Mouse (Mus musculus) lung, adult 2 months (tissue): ENCODE measurements at regions not wholly inside any gene's neighbourhood (a gene's known extent, or its start where the extent isn't known, plus 50 kb on each side); places are given as distances from the start of the nearest gene placed in this dataset.
A peak's percentile ranks its signal among the peaks of the same experiment; 100 is the strongest.

Experiments used
- DNase-seq: peaks from one replicate; pipeline ENCODE4 v3.0.0; 2022
- H3K4me1 ChIP-seq: fragments of 200-500 bp; 2 replicates; pipeline ENCODE4 v1.6.1; 2011; ENCODE audit warnings: low read length; ENCODE audit not compliant: control insufficient read depth, insufficient read depth
- H3K4me3 ChIP-seq: fragments of 200-500 bp; replicated peaks from 2 replicates; pipeline ENCODE3; 2011; ENCODE audit warnings: low read depth, mild to moderate bottlenecking, control low read depth, low read length; ENCODE audit errors: extremely low read depth
- CTCF ChIP-seq: fragments of 200-500 bp; IDR thresholded peaks from 2 replicates; pipeline ENCODE4 v1.5.1; 2011; ENCODE audit warnings: mild to moderate bottlenecking, low read length, control low read depth; ENCODE audit not compliant: insufficient read depth
- POLR2A ChIP-seq: fragments of 200-500 bp; IDR thresholded peaks from 2 replicates; pipeline ENCODE4 v1.6.1; 2011; ENCODE audit warnings: low read depth, mild to moderate bottlenecking, control low read depth, low read length, borderline replicate concordance; ENCODE audit errors: extremely low read depth
- WGBS: fragments of 180-500 bp; shearing (Covaris S2); methylation state at CpG from one replicate; pipeline ENCODE4 v1.1.7; 2018; 5-methylcytosine and 5-hydroxymethylcytosine counted together

DNA sequence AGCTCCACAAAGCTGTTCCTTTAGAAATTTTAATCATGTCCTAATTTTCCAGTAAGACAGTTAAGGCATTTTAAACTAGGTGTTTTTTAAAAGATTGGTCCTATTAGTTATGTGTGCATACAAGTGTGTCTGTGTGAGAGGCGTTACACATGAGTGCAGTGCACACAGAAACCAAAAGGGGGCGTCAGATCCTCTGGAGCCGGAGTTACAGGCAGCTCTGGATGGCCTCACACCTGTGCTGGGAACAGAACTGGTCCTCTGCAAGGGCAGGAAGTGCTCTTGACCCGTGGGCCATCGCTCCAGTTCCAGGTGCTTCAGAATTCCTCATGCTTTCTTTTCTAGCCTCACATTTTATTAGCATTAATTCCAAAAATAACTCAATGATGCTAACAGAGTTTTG, 122.3 kb downstream of the Kctd15 start:
- H3K4me3 ChIP-seq, result no peak overlapping the region
- no peaks in the 10 kb centered on the region for H3K4me1 ChIP-seq
- 65% methylated on average over 5 of the region's 5 CpGs for WGBS
- DNase-seq, result no peak
- TF ChIP-seq CTCF (no peak), POLR2A (no peak)

DNA sequence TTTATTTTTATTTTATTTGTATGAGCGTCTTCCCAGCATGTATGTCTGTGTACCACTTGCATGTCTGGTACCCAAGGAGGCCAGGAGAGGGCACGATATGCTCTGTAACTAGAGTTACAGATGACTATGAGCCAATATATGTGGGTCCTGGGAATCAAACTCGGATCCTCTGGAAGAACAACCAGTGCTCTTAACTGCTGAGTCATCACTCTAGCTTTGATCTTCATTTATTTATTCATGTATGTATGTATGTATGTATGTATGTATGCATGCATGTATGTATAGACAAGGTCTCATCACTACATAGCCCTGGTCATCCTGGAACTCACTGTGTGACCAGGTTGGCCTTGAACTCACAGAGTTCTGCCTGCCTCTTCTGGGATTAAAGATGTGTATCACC, 124.9 kb downstream of the Kctd15 start:
- no peak for DNase-seq
- H3K4me3 ChIP-seq, result no peak overlapping the region
- WGBS, result 68% methylated on average over 3 of the region's 3 CpGs
- H3K4me1 ChIP-seq, result no peaks in the 10 kb centered on the region
- TF ChIP-seq POLR2A (no peak), CTCF (no peak)

DNA sequence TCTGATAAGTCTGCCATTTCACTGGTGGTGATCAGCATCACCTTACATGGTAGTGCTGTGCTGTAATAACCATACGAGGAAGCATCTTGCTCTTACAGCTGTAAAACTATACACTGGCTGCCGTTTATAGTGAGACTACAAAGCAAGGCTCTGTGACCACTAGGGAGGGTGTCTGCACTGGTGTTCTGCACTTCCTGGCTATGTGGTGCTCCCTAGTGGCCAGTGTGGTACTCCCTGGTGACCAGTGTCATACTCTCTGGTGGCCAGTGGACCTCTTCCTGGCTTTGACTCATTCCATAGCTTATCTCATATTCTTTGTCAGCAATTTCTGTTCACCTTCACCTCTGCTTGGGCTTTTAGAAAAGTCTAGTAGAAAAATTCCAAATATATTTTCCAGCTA, 114.7 kb upstream of the Lsm14a start:
- no peak for DNase-seq
- TF ChIP-seq POLR2A (no peak), CTCF (peak; percentile 47)
- H3K4me3 ChIP-seq, result no peak overlapping the region
- no peaks in the 10 kb centered on the region for H3K4me1 ChIP-seq
- WGBS, result 60% methylated on average over 2 of the region's 2 CpGs

DNA sequence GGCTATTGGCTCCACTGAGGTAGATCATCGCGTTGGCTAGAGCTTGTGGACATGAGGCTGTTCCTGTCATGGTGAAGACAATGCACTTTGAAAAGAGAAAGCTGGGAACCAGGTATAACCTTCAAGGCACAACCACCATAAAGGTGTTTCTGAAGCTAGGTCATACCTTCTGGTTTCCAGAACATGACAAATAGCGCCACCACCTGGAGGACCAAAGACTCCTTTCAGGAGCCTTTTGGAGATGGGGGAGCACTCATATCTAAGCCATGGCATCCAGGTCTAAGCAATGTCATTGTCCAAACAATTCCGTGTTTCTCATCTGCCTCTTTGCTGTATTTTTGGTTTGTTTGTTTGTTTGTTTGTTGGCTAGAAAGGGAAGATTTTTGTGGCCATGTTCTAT, 113.7 kb upstream of the Lsm14a start:
- TF ChIP-seq CTCF, result no peak
- no peak for TF ChIP-seq POLR2A
- H3K4me1 ChIP-seq, result no peaks in the 10 kb centered on the region
- no peak for DNase-seq
- H3K4me3 ChIP-seq, result no peak overlapping the region
- WGBS, result 58% methylated on average over 4 of the region's 4 CpGs

DNA sequence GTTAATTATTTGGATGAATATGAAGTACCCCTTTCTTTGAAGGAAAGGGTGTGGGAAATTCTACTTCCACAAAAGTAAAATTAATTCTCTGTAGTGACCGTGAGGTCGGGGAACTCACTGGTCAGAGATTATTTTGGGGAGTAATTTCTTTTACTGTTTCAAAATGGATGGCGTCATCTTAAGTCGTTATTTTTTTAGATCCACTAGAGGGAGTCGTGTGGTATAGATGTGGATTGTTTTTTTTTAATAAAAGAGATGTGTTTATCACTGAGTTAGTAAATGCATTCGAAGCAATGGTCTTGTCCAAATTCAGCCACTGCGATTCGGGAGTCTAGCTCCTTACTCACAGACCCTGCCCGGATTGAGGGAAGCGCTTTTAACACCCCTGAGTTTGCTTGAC, 100.8 kb upstream of the Lsm14a start:
- 54% methylated on average over 10 of the region's 10 CpGs for WGBS
- TF ChIP-seq CTCF (no peak), POLR2A (no peak)
- no peak for DNase-seq

DNA sequence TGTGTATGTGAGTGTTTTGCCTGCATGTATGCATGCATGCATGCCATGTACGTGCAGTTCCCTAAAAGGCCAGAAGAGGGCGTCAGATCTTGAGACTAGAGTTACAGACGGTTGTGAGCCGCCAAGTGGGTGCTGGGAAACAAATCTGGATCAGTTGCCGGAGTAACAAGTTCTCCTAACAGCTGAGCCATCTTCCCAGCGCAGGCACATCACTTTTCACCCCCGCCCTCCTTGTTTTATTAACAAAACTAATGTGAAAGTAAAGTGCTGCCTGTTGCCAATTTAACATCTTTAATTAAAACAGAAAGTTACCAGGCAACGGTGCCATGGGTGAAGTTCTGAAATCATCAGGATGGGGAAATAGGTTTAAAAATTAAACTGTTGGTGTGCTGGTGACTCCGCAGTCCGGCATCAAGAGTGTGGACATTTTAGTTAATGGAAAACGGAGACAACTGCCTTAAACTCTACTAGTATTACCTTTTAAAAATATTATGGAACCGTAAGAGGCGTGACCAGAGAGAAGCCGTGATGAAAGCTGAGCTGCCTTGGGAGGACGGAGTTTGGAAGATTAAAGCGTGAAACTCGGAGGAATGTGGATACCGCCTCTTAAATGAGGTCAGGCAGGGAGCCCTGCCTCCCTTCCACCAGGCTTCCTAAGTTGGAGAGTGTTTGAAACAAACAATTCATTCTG, 91.9 kb upstream of the Lsm14a start:
- H3K4me1 ChIP-seq, result no peaks in the 10 kb centered on the region
- H3K4me3 ChIP-seq, result peak overlapping the region; percentile 2
- TF ChIP-seq POLR2A, result no peak
- TF ChIP-seq CTCF, result peak; percentile 41
- WGBS, result 60% methylated on average over 18 of the region's 18 CpGs
- peak; percentile 31 for DNase-seq

More for the DNA sequence above, 100.8 kb upstream of the Lsm14a start:
- no peak overlapping the region for H3K4me3 ChIP-seq
- H3K4me1 ChIP-seq, result no peaks in the 10 kb centered on the region

DNA sequence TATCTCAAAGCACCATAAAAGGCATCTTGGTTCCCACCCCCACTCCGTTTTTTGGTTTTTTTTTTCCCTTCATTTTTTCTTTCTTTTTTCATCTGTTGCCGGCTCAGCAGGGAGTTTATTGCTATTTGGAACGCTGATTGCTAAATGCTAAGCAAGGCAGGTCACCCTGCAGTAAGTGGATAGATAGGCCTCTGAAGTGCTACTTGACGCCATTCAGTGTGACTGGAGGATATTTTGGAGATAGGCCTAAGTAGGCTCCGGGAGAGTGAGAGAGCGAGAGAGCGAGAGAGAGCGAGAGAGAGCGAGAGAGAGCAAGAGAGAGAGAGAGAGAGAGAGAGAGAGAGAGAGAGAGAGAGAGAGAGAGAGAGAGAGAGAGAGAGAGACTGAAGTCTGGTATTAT, 90.3 kb upstream of the Lsm14a start:
- TF ChIP-seq POLR2A, result no peak
- no peak for TF ChIP-seq CTCF
- 61% methylated on average over 9 of the region's 9 CpGs for WGBS
- H3K4me1 ChIP-seq, result no peaks in the 10 kb centered on the region
- DNase-seq, result peak; percentile 34
- no peak overlapping the region for H3K4me3 ChIP-seq

DNA sequence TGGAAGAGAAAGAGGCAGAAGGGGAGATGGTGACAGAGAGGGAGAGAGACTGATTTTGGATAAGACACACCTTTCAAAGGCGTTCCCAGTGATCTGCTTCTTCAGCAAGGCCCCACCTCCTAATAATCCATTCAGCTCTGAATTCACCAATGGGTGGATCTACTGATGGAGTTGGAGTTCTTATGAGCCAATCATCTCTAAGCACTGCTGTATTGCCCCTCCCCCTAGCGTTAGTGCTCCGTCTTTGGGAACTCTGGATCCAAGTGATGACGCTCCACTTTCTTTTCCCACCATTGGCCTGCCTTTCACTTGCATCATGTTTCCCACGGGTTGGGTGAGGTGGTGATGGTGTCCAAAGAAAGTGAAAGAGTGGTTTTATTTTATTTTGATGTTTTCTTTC, 87.7 kb upstream of the Lsm14a start:
- no peaks in the 10 kb centered on the region for H3K4me1 ChIP-seq
- TF ChIP-seq CTCF (no peak), POLR2A (no peak)
- H3K4me3 ChIP-seq, result no peak overlapping the region
- WGBS, result 67% methylated on average over 5 of the region's 5 CpGs
- DNase-seq, result no peak

DNA sequence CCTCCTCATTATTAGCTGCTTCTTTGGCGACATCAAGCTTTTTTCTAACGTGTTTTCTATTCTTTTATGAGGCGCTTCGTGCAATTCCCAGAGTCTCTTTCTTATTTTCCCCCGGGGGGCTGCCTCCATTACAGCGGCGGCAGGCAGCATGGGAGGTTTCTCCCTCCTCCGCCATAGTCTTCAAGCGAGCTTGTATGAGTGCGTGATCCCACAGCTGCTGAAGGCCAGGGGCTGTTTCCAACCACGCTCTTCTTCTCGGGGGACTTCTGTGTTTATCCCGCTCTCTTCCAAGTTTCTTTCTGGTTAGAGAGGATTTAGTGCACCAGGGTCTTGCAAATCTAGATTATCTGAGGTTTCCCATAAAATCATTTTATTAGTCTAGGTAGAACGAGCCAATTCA, 77.9 kb upstream of the Lsm14a start:
- Histone ChIP-seq H3K4me3 (no peak overlapping the region), H3K4me1 (no peaks in the 10 kb centered on the region)
- DNase-seq, result no peak
- WGBS, result 69% methylated on average over 14 of the region's 14 CpGs
- TF ChIP-seq CTCF (no peak), POLR2A (no peak)

DNA sequence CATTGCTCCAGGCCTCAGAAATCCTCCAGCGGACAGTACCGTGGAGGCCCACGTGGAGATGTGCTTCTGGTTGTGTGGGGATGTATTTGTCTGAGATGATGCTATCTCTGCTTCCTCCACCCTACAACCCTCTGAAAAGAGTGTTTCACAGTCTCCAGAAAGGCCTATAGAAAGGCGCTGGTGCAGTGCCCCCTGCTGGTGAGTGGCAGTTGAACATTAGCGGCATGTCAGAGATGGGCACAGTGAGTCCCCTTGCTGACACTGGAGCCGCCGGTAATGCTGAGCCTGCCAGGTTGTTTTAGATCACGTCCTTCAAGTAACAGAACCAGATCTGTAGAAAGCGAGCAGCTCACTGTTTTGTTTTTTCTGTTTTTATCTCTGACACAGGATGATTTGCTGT, 69.0 kb upstream of the Lsm14a start:
- DNase-seq, result peak; percentile 12
- TF ChIP-seq POLR2A, result no peak
- TF ChIP-seq CTCF, result peak; percentile 38; the same call in 1 of the 2 replicates
- WGBS, result 66% methylated on average over 9 of the region's 9 CpGs
- Histone ChIP-seq H3K4me1 (no peaks in the 10 kb centered on the region), H3K4me3 (no peak overlapping the region)

DNA sequence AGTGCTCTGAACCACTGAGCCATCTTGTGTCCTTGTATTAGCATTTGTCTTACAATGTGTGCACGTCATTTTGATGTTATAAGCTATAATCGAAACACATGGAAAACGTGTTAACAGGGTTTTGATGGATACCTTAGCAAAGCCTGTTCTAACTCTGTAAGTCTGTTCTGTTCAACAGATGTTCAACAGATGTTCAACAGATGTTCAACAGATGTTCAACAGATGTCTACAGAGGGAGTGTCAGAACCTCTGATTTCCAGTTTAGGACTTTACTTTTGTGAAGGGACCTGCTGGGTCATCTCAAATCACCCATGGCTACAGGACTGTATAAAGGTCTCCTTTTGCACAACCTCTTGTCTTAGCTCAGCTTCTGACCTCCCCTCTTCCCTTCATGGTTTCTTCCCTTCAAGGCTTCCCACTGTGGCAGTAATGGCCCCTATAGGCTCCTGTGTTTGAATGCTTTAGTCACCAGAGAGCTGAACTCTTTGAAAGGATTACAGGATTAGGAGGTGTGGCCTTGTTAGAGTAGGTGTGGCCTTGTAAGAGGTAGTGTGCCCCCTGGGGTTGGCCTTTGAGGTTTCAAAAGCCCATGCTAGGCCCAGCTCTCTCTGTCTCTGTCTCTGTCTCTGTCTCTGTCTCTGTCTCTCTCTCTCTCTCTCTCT, 66.8 kb upstream of the Lsm14a start:
- no peak for DNase-seq
- 78% methylated on average over 3 of the region's 3 CpGs for WGBS
- TF ChIP-seq POLR2A (no peak), CTCF (no peak)
- H3K4me1 ChIP-seq, result no peaks in the 10 kb centered on the region
- no peak overlapping the region for H3K4me3 ChIP-seq
